Mouse (Mus musculus) heart, embryonic 11.5 days (tissue): ENCODE results near the gene Lmo1. TPM values are rescaled to one million over a fixed set of nuclear protein-coding genes. Genes with fewer than 3 reads are reported as not detected.
A peak's percentile ranks its signal among the peaks of the same experiment; 100 is the strongest.
"Not testable (repeated sequence)": the region's sequence is repeated elsewhere in the genome, so short reads cannot be mapped to it uniquely, and the experiment has no call there.

Source experiments
- ATAC-seq: fragments of 200-750 bp; cut with Nextera tagmentation; replicated peaks from 2 replicates; pipeline ENCODE4 v1.8.0; 2017; ENCODE audit warnings: moderate library complexity; ENCODE audit not compliant: insufficient number of reproducible peaks, low FRiP score, low TSS enrichment
- H3K27ac ChIP-seq: fragments of 300-500 bp; sonication (generic); 2 replicates; pipeline ENCODE4 v1.5.1; 2014; ENCODE audit warnings: mild to moderate bottlenecking, low read depth, low read length
- H3K27me3 ChIP-seq: fragments of 300-500 bp; sonication (generic); 2 replicates; pipeline ENCODE4 v1.6.1; 2014; ENCODE audit warnings: mild to moderate bottlenecking, low read length, mixed read lengths; ENCODE audit not compliant: control insufficient read depth, insufficient read depth
- H3K36me3 ChIP-seq: fragments of 300-500 bp; sonication (generic); 2 replicates; pipeline ENCODE4 v1.6.1; 2014; ENCODE audit warnings: mild to moderate bottlenecking, low read length, moderate library complexity, mixed read lengths; ENCODE audit not compliant: control insufficient read depth, insufficient read depth
- H3K4me1 ChIP-seq: fragments of 300-500 bp; sonication (generic); 2 replicates; pipeline ENCODE4 v1.6.1; 2014; ENCODE audit warnings: low read length; ENCODE audit not compliant: control insufficient read depth, insufficient read depth
- H3K4me2 ChIP-seq: fragments of 300-500 bp; sonication (generic); 2 replicates; pipeline ENCODE4 v1.6.1; 2014; ENCODE audit warnings: mild to moderate bottlenecking, moderate library complexity
- H3K4me3 ChIP-seq: fragments of 300-500 bp; sonication (generic); 2 replicates; pipeline ENCODE4 v1.5.1; 2014; ENCODE audit warnings: low read depth, low read length
- H3K9ac ChIP-seq: fragments of 300-500 bp; sonication (generic); 2 replicates; pipeline ENCODE4 v1.6.1; 2014; ENCODE audit warnings: mild to moderate bottlenecking, low read depth, low read length, moderate library complexity
- H3K9me3 ChIP-seq: fragments of 300-500 bp; sonication (generic); replicated peaks from 2 replicates; pipeline ENCODE4 v1.6.1; 2016; ENCODE audit warnings: low read length; ENCODE audit not compliant: control insufficient read depth
- WGBS: fragments of 180-500 bp; shearing (Covaris S2); extraction: QIAGEN DNeasy Blood & Tissue Kit; methylation state at CpG from one replicate; pipeline ENCODE4 v1.1.7; 2014; ENCODE audit not compliant: insufficient replicate concordance; 5-methylcytosine and 5-hydroxymethylcytosine counted together
- polyA plus RNA-seq: library from polyadenylated mRNA; unstranded; fragments of >200 nt; fragmentation: Nextera tagmentation; extraction: Ambion mirVana; gene quantifications from 2 replicates; pipeline ENCODE4 v1.2.1, GENCODE M21; 2014

The Lmo1 gene
- polyA plus RNA-seq, 1 experiment from 2014 or later = 2.1 TPM

- peaks cover 3% of the 10 kb centered on the region; the same call in 1 of the 2 replicates for H3K27me3 ChIP-seq
- no peaks in the 10 kb centered on the region for H3K4me1 ChIP-seq
- H3K4me2 ChIP-seq = no peak overlapping the region
- H3K4me3 ChIP-seq = no peak overlapping the region
- WGBS = 56% methylated on average over 2 of the region's 2 CpGs
- no peak overlapping the region for H3K9ac ChIP-seq
- ATAC-seq = no peak
- no peaks in the 10 kb centered on the region for H3K9me3 ChIP-seq
- H3K36me3 ChIP-seq = no peaks in the 10 kb centered on the region
- no peak overlapping the region for H3K27ac ChIP-seq
Observed at GRCm38 (mm10) chr7:109141054-109141453, 34.0 kb downstream of the Lmo1 start.

- Histone ChIP-seq H3K4me1 (no peaks in the 10 kb centered on the region), H3K27me3 (peaks cover 3% of the 10 kb centered on the region; the same call in 1 of the 2 replicates), H3K36me3 (no peaks in the 10 kb centered on the region), H3K9me3 (no peaks in the 10 kb centered on the region), H3K4me2 (no peak overlapping the region), H3K4me3 (no peak overlapping the region), H3K27ac (no peak overlapping the region), H3K9ac (no peak overlapping the region)
- WGBS = 11% methylated on average over 3 of the region's 3 CpGs
- ATAC-seq = peak; percentile 58; the same call in 1 of the 2 replicates
Observed at GRCm38 (mm10) chr7:109139405-109139804, 35.6 kb downstream of the Lmo1 start.

DNA sequence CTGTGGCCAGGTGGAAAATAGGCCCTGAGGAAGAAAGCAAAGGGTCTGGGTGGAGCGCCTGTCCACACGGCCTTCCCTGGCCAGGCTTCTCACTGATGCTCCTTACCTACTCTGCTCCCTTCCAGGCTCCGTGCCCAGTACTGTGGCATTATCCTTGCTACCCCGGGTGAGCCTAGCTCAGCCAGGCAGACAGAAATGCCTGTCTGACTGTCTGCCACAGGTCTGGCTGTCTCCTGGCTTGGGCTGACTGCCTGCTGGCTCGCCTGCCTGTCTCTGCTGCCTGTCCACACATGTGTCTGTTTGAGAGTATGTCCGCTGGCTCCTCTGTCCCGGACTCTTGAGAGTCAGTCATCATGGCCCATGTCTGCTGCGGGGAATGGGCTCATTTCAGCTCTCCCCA, 37.6 kb downstream of the Lmo1 start:
- H3K9me3 ChIP-seq = no peaks in the 10 kb centered on the region
- H3K4me1 ChIP-seq = no peaks in the 10 kb centered on the region
- 83% methylated on average over 8 of the region's 8 CpGs for WGBS
- H3K27me3 ChIP-seq = no peaks in the 10 kb centered on the region
- no peak overlapping the region for H3K4me2 ChIP-seq
- H3K9ac ChIP-seq = no peak overlapping the region
- no peaks in the 10 kb centered on the region for H3K36me3 ChIP-seq
- no peak overlapping the region for H3K4me3 ChIP-seq
- ATAC-seq = no peak
- H3K27ac ChIP-seq = no peak overlapping the region

DNA sequence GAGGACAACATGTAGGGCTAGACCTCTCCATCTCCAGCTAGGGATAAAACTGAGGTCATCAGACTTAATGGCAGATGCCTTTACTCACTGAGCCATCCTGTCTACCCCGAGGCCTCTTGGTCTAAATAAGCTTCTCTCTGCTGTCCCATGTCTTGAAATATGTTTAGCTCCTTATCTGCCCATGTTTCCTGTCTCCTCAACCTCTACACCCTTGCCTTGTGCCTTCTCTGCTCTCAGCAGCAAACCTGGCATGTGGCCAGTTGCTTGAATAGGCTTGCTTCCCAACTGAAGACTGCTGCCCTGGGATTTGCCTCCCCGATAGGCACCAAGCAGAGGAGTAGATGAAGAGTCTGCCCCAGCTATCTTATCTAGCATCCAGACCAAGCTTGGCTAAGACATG, 43.4 kb downstream of the Lmo1 start:
- whole genome bisulfite sequencing = 56% methylated on average over 2 of the region's 2 CpGs

GRCm38 (mm10) chr7:109129946-109130686, 44.9 kb downstream of the Lmo1 start:
- 70% methylated on average over 5 of the region's 5 CpGs for WGBS
- ATAC-seq = no peak
- Histone ChIP-seq H3K4me2 (no peak overlapping the region), H3K9ac (no peak overlapping the region), H3K4me1 (no peaks in the 10 kb centered on the region), H3K4me3 (no peak overlapping the region), H3K27ac (no peak overlapping the region), H3K9me3 (no peaks in the 10 kb centered on the region), H3K36me3 (no peaks in the 10 kb centered on the region), H3K27me3 (no peaks in the 10 kb centered on the region)

More for the DNA sequence above, 43.4 kb downstream of the Lmo1 start:
- no peaks in the 10 kb centered on the region for H3K36me3 ChIP-seq
- no peaks in the 10 kb centered on the region for H3K27me3 ChIP-seq
- ATAC-seq = 0 out of 2 replicates have a peak, but pooled peaks have one; percentile 14
- H3K27ac ChIP-seq = no peak overlapping the region
- no peak overlapping the region for H3K9ac ChIP-seq
- H3K4me3 ChIP-seq = no peak overlapping the region
- H3K9me3 ChIP-seq = no peaks in the 10 kb centered on the region
- no peaks in the 10 kb centered on the region for H3K4me1 ChIP-seq
- H3K4me2 ChIP-seq = no peak overlapping the region

GRCm38 (mm10) chr7:109129442-109129841, 45.6 kb downstream of the Lmo1 start:
- no peaks in the 10 kb centered on the region for H3K36me3 ChIP-seq
- no peak overlapping the region for H3K4me2 ChIP-seq
- H3K9ac ChIP-seq = no peak overlapping the region
- no peak for ATAC-seq
- no peaks in the 10 kb centered on the region for H3K4me1 ChIP-seq
- H3K9me3 ChIP-seq = no peaks in the 10 kb centered on the region
- H3K27me3 ChIP-seq = no peaks in the 10 kb centered on the region
- H3K27ac ChIP-seq = no peak overlapping the region
- H3K4me3 ChIP-seq = no peak overlapping the region

- H3K27ac ChIP-seq = peak overlapping the region; percentile 88
- 54% methylated on average over 4 of the region's 4 CpGs for WGBS
- ATAC-seq = no peak; the same call in 1 of the 2 replicates
- no peaks in the 10 kb centered on the region for H3K36me3 ChIP-seq
- H3K4me1 ChIP-seq = no peaks in the 10 kb centered on the region
- H3K9ac ChIP-seq = peak overlapping the region; percentile 46; the same call in 1 of the 2 replicates
- H3K4me2 ChIP-seq = peak overlapping the region; percentile 22; the same call in 1 of the 2 replicates
- no peaks in the 10 kb centered on the region for H3K27me3 ChIP-seq
- H3K9me3 ChIP-seq = no peaks in the 10 kb centered on the region
- H3K4me3 ChIP-seq = no peak overlapping the region
Observed at GRCm38 (mm10) chr7:109115929-109116328, 59.1 kb downstream of the Lmo1 start.

- H3K4me1 ChIP-seq, H3K36me3 ChIP-seq, H3K27me3 ChIP-seq, H3K9me3 ChIP-seq, H3K9ac ChIP-seq, H3K4me2 ChIP-seq, H3K4me3 ChIP-seq: not testable (repeated sequence)
- peak overlapping the region; percentile 88 for H3K27ac ChIP-seq
- ATAC-seq = peak; percentile 56; the same call in 1 of the 2 replicates
- 29% methylated on average over 1 of the region's 4 CpGs for WGBS
Observed at GRCm38 (mm10) chr7:109115488-109115887, 59.5 kb downstream of the Lmo1 start.

GRCm38 (mm10) chr7:109114950-109115349, 60.1 kb downstream of the Lmo1 start:
- 15% methylated on average over 10 of the region's 10 CpGs for WGBS

More at GRCm38 (mm10) chr7:109114950-109115349, 60.1 kb downstream of the Lmo1 start:
- ATAC-seq = peak; percentile 95
- H3K4me3 ChIP-seq = no peak overlapping the region
- H3K4me2 ChIP-seq = 0 out of 2 replicates have a peak overlapping the region, but pooled peaks have one; percentile 22
- H3K36me3 ChIP-seq = no peaks in the 10 kb centered on the region
- H3K9ac ChIP-seq = no peak overlapping the region
- no peaks in the 10 kb centered on the region for H3K4me1 ChIP-seq
- no peaks in the 10 kb centered on the region for H3K9me3 ChIP-seq
- H3K27ac ChIP-seq = peak overlapping the region; percentile 79
- H3K27me3 ChIP-seq = no peaks in the 10 kb centered on the region
